Mouse (Mus musculus) CH12.LX (cell line): ENCODE measurements around the gene Impdh1. TPM values are rescaled to one million over a fixed set of nuclear protein-coding genes. Genes with fewer than 3 reads are reported as not detected.
"Not testable (repeated sequence)": the region's sequence is repeated elsewhere in the genome, so short reads cannot be mapped to it uniquely, and the experiment has no call there.

Source experiments
- DNase-seq: peaks from one replicate; pipeline ENCODE4 v3.0.0-alpha.2; 2013; ENCODE audit errors: extremely low read depth
- H3K27ac ChIP-seq: 2 replicates; pipeline ENCODE4 v1.5.1; 2012; ENCODE audit warnings: low read depth, mild to moderate bottlenecking, control low read depth, moderate library complexity; ENCODE audit not compliant: insufficient read depth
- H3K27me3 ChIP-seq: replicated peaks from 2 replicates; pipeline ENCODE3; 2012; ENCODE audit warnings: inconsistent platforms
- H3K36me3 ChIP-seq, 2 experiments: replicated peaks in 1 of 2; 2 replicates each; pipeline versions ENCODE3 to v1.6.1; 2012; ENCODE audit warnings: inconsistent platforms in 1 of 2, low read length in 1 of 2, mild to moderate bottlenecking in 1 of 2, mixed read lengths in 1 of 2, moderate library complexity in 1 of 2; ENCODE audit not compliant: control insufficient read depth in 1 of 2, insufficient read depth in 1 of 2
- H3K4me1 ChIP-seq, 2 experiments: 2 replicates each; pipeline ENCODE4 v1.6.1; 2012; ENCODE audit warnings: inconsistent platforms in 1 of 2, moderate library complexity in 1 of 2; ENCODE audit not compliant: insufficient read depth in 2 of 2, control insufficient read depth in 1 of 2
- H3K4me2 ChIP-seq: 2 replicates; pipeline ENCODE4 v1.6.1; 2012; ENCODE audit warnings: low read depth, mild to moderate bottlenecking, control low read depth; ENCODE audit not compliant: poor library complexity, insufficient read depth, severe bottlenecking
- H3K4me3 ChIP-seq, 3 experiments: fragments of 150-350 bp in 1 of 3; sonication (generic) in 1 of 3; replicated peaks in 1 of 3; 2 replicates each; pipeline versions ENCODE3 to v1.5.1; 2011 to 2012; ENCODE audit warnings: low read depth in 2 of 3, low read length in 2 of 3, mild to moderate bottlenecking in 2 of 3, moderate library complexity in 2 of 3, control low read depth in 1 of 3, improper control_type of control experiment in 1 of 3, inconsistent platforms in 1 of 3, mixed read lengths in 1 of 3; ENCODE audit not compliant: poor library complexity in 1 of 3
- H3K79me2 ChIP-seq: replicated peaks from 2 replicates; pipeline ENCODE4 v1.6.1; 2012; ENCODE audit warnings: mild to moderate bottlenecking, moderate library complexity; ENCODE audit not compliant: control insufficient read depth, poor library complexity, insufficient read depth, severe bottlenecking; ENCODE audit errors: extremely low read depth
- H3K9ac ChIP-seq: 2 replicates; pipeline ENCODE4 v1.6.1; 2012; ENCODE audit warnings: low read depth, mild to moderate bottlenecking, control low read depth, moderate library complexity; ENCODE audit not compliant: insufficient read depth
- H3K9me3 ChIP-seq: replicated peaks from 2 replicates; pipeline ENCODE3; 2012; ENCODE audit warnings: low read length, inconsistent platforms, mixed read lengths
- CTCF ChIP-seq, 2 experiments: IDR thresholded peaks in 1 of 2; conservative IDR thresholded peaks in 1 of 2; 2 replicates each; pipeline ENCODE4 v1.5.1; 2011 to 2012; ENCODE audit warnings: low read depth in 2 of 2, low read length in 2 of 2, improper control_type of control experiment in 1 of 2, inconsistent platforms in 1 of 2, mild to moderate bottlenecking in 1 of 2, moderate library complexity in 1 of 2
- E2F4 ChIP-seq: IDR thresholded peaks from 2 replicates; pipeline ENCODE4 v1.6.1; 2011; ENCODE audit warnings: low read depth, low read length, improper control_type of control experiment; ENCODE audit not compliant: insufficient replicate concordance
- HCFC1 ChIP-seq: IDR thresholded peaks from 2 replicates; pipeline ENCODE4 v1.6.1; 2012; ENCODE audit warnings: low read depth, mild to moderate bottlenecking, inconsistent platforms, low read length, improper control_type of control experiment
- KAT2A ChIP-seq: IDR thresholded peaks from 2 replicates; pipeline ENCODE4 v1.6.1; 2012; ENCODE audit warnings: low read length, improper control_type of control experiment, inconsistent platforms; ENCODE audit not compliant: insufficient replicate concordance
- MAFK ChIP-seq: IDR thresholded peaks from 2 replicates; pipeline ENCODE4 v1.6.1; 2011; ENCODE audit warnings: low read length, improper control_type of control experiment; ENCODE audit not compliant: insufficient replicate concordance
- MAX ChIP-seq: IDR thresholded peaks from 2 replicates; pipeline ENCODE4 v1.6.1; 2011; ENCODE audit warnings: low read length, improper control_type of control experiment
- NRF1 ChIP-seq: IDR thresholded peaks from 2 replicates; pipeline ENCODE4 v1.6.1; 2014; ENCODE audit warnings: low read depth, mild to moderate bottlenecking, inconsistent platforms, low read length, improper control_type of control experiment, moderate library complexity
- PAX5 ChIP-seq: IDR thresholded peaks from 2 replicates; pipeline ENCODE4 v1.6.1; 2012; ENCODE audit warnings: low read length, inconsistent platforms, mixed read lengths
- POLR2AphosphoS2 ChIP-seq: IDR thresholded peaks from 2 replicates; pipeline ENCODE4 v1.6.1; 2011; ENCODE audit warnings: low read depth, low read length, improper control_type of control experiment
- RCOR1 ChIP-seq: conservative IDR thresholded peaks from 2 replicates; pipeline ENCODE4 v1.6.1; 2012; ENCODE audit warnings: low read depth, mild to moderate bottlenecking, inconsistent platforms, low read length, improper control_type of control experiment
- TCF12 ChIP-seq: IDR thresholded peaks from 2 replicates; pipeline ENCODE4 v1.6.1; 2014; ENCODE audit warnings: low read depth, mild to moderate bottlenecking, inconsistent platforms, low read length, improper control_type of control experiment
- UBTF ChIP-seq: IDR thresholded peaks from 2 replicates; pipeline ENCODE4 v1.6.1; 2012; ENCODE audit warnings: low read depth, mild to moderate bottlenecking, inconsistent platforms, low read length, improper control_type of control experiment, moderate library complexity
- USF2 ChIP-seq: conservative IDR thresholded peaks from 2 replicates; pipeline ENCODE4 v1.6.1; 2011; ENCODE audit warnings: low read depth, low read length, improper control_type of control experiment
- ZNF384 ChIP-seq: IDR thresholded peaks from 2 replicates; pipeline ENCODE4 v1.6.1; 2012; ENCODE audit warnings: low read depth, low read length, improper control_type of control experiment, inconsistent platforms
- dilution Hi-C: fragments of 300-500 bp; cut with MboI; formaldehyde crosslinking; loops from 2 replicates; pipeline ENCODE4 v1.14.3; 2020; ENCODE audit warnings: low sequenced_read_pairs; ENCODE audit not compliant: extremely low pct_unique_long_range_greater_than_20kb, extremely low pct_ligation_motif_present
- in situ Hi-C: fragments of 300-500 bp; cut with MboI; formaldehyde crosslinking; loops from 3 replicates; pipeline ENCODE4 v1.14.3; 2019; ENCODE audit warnings: low sequenced_read_pairs, low pct_ligation_motif_present, low pct_unique_long_range_greater_than_20kb, mixed read lengths
- polyA plus RNA-seq: library from polyadenylated mRNA; unstranded; fragments of >175 nt; gene quantifications from 2 replicates; pipeline ENCODE4 v1.2.1, GENCODE M21; 2012; ENCODE audit warnings: low read depth; ENCODE audit not compliant: insufficient read length
- total RNA-seq, 2 experiments: library from RNA; depleted of rRNA; stranded (reverse); fragments of 300-350 nt in 1 of 2; fragments of >200 nt in 1 of 2; gene quantifications; 2 replicates each; pipeline ENCODE4 v1.2.3; 2012 to 2014

Gene Impdh1
- total and polyA plus RNA-seq, 3 experiments: 3.1 to 19.6 (median 14.9) TPM

- dilution Hi-C loops (no loop called here), in situ Hi-C loops (no loop called here)
- Histone ChIP-seq H3K4me3 (no peak overlapping the region), H3K4me2 (no peak overlapping the region), H3K9me3 (peaks cover 3% of the 10 kb centered on the region), H3K4me1 (peaks cover 3 to 16% of the 10 kb centered on the region in 2 experiments; a peak in 3 of 4 replicates), H3K36me3 (no peaks in the 10 kb centered on the region), H3K27me3 (peaks cover 5% of the 10 kb centered on the region), H3K27ac (no peak overlapping the region), H3K79me2 (no peaks in the 10 kb centered on the region), H3K9ac (no peak overlapping the region)
- TF ChIP-seq UBTF (no peak), KAT2A (no peak), MAX (no peak), HCFC1 (no peak), CTCF (conservative IDR thresholded peaks at IDR 0.05 in 1 of 2, IDR thresholded peaks at IDR 0.05 in 1 of 2; ENCODE audit: low read depth in 2 of 2, low read length in 2 of 2) (no peak), NRF1 (no peak), POLR2AphosphoS2 (no peak), E2F4 (no peak), TCF12 (no peak), USF2 (no peak), RCOR1 (no peak), PAX5 (no peak), MAFK (no peak)
- no peak for DNase-seq
These were observed 13.2 kb upstream of the Impdh1 start for GRCm38 (mm10) chr6:29229265-29229913.

- H3K79me2 ChIP-seq, dilution Hi-C loops, DNase-seq, H3K9me3 ChIP-seq, H3K27ac ChIP-seq, H3K4me2 ChIP-seq, in situ Hi-C loops, H3K4me3 ChIP-seq, H3K9ac ChIP-seq, H3K36me3 ChIP-seq: not testable (repeated sequence)
- Histone ChIP-seq H3K27me3 (peaks cover 53% of the 10 kb centered on the region), H3K4me1 (peaks cover 4 to 30% of the 10 kb centered on the region in 2 experiments; a peak in 2 of 4 replicates)
- TF ChIP-seq ZNF384: peak; percentile 55
These were observed 1.6 kb upstream of the Impdh1 start for GRCm38 (mm10) chr6:29217717-29218116.
